Mouse (Mus musculus) regulatory T cell (primary cell): ENCODE results near the gene Nhlh2.

Experiments used
- in situ Hi-C: fragments of 300-600 bp; cut with MboI, MseI; formaldehyde crosslinking; loops from one replicate; pipeline ENCODE4 v1.15.1; 2025; ENCODE audit warnings: high pct_unique_total_duplicates

Gene Nhlh2

DNA sequence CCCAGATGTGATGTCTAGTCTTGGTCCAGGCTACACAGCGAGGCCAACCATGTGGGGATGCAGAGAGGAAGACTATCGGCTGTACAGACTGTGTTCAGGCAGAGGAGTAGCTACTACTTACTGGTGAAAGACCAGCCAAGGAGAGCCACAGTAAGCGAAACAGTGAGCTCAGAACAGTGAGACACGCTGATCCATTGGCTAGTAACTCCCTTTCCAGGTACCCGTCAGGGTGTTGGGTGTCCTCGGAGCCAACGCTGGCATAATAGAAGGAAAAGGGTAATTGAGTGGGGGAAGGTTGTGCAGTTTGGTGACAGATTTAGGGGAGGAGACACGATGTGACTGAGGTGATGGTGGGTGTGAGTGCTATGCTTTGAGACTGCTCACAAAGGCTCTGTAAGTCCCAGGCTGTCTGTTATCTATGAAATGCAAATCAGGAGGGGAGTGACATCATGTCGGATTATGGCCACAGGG, 15.1 kb downstream of the Nhlh2 start:
- in situ Hi-C loops = no loop called here

DNA sequence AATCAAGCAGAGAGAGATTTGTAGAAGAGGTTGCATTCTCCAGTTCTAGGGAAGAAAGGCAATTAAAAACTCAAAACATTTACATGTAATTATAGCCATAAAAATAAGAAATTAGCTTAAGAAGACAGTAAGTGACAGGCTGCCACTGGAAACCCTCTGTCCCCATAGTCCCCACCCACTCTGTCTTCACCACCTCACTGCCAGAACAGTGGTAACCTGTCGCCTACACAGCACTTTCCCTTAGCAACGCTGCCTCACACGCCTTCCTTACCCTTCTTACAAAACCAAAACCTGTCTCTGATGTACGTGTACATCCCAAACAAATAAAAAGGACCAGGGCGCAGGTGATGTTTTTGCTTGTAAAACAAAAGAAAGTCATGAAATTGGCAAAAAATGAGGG, 15.8 kb downstream of the Nhlh2 start:
- in situ Hi-C loops = no loop called here

DNA sequence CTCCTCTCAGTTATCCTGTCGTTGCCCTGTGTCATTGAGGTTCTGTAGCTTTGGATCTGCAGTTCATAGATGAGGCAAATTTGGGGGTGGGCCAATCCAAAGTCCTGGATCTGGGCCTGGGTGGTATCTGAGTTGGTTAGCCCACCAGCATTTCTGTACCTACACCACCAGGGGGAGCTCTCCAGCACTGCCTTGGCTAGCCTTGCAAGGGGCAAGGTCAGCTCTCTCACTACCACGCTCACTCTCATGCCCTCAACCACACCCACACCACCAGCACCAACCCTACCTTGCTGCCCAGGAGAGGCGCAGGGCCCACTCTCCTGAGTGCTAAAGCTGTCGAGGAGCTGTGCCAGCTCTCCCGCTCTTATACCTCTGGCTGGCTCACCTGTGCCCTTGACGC, 18.0 kb downstream of the Nhlh2 start:
- in situ Hi-C loops = no loop called here

DNA sequence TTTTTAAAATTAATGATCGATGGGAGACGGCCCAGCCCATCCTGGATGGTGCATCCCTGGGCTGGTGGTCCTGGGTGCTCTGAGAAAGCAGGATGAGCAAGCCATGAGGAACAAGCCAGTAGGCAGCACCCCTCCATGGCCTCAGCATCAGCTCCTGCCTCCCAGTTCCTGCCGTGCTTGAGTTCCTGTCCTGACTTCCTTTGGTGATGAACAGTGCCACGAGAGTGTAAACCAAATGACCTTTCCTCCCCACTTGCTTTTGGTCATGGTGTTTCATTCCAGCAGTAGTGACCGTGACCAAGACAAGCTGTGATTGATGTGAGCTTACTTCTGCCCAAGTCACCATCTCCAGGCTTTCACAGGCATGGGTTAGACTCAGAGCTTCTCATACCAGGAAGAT, 27.9 kb downstream of the Nhlh2 start:
- in situ Hi-C loops = no loop called here

DNA sequence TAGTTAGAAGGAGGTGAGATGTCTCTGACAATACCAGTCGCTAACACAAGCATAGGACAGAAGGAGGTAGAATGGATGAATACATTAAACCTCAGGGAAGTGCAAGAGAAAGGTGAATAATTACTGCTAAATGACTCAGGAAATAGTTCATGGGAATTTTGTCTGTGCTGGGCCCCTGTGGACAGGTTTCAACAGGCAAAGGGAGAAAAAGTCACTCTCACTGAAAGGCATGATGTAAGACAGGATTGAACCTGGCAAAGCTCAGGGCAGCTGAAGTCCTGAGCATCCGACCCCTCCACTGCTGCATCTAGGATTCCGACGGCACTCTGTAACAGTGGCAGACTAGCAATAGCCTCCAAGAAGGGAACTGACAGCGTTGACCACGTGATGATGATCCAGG, 28.7 kb downstream of the Nhlh2 start:
- in situ Hi-C loops = no loop called here

DNA sequence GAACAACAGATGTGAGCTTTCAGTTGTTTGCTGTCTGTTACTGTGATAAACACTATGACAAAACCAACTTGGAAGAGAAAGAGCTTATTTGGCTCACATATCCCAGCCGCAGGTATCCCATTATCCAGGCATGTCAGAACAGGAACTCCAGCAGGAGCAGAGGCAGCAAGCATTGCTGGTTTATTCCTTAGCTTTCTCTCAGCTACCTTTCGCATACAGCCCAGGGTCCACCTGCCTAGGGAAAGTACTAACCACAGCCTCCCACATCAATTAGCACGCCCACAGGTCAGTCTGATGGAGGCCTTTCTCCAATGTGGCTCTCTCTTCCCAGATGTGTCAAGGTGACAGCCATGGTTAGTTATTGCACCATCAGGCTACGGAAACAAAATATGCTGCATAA, 31.8 kb downstream of the Nhlh2 start:
- in situ Hi-C loops = no loop called here

DNA sequence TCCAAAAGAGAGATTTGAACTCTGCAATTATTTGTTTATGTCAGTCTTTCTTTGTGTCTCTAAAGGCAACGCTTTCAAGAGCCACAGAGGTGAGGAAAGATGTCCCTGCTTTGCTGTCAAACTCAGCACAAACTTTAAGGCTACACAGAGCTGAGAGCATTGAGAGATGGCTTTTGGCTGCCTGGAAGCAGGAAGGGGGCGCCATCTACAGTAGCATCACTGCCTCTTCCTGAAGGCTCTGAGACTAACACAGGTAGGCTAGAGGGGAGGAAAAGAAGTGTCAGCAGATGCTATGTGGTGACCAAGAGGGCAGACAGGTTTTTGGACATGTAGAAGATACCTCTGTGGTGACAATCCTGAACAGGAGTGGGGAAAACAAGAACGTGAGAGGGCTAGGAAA, 35.2 kb downstream of the Nhlh2 start:
- in situ Hi-C loops = no loop called here

DNA sequence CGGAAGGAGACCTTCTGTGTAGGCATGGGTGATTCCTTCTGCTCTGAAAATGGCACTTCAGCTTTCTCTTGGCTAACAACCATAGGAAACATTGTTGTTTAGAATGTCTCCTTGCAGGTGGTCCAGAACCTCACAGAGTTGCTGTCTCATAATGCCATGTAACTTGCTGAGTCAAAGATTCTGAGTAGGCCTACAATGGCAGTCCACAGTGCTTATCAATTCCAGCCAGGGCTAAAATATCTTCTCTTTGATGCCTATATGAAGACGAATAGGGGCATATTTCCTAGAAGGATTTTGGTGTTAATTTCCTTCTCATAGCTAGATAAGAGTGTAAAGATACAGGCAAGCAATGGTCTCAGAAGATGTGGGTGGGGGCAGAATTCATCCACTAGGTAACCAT, 37.7 kb downstream of the Nhlh2 start:
- in situ Hi-C loops = no loop called here

DNA sequence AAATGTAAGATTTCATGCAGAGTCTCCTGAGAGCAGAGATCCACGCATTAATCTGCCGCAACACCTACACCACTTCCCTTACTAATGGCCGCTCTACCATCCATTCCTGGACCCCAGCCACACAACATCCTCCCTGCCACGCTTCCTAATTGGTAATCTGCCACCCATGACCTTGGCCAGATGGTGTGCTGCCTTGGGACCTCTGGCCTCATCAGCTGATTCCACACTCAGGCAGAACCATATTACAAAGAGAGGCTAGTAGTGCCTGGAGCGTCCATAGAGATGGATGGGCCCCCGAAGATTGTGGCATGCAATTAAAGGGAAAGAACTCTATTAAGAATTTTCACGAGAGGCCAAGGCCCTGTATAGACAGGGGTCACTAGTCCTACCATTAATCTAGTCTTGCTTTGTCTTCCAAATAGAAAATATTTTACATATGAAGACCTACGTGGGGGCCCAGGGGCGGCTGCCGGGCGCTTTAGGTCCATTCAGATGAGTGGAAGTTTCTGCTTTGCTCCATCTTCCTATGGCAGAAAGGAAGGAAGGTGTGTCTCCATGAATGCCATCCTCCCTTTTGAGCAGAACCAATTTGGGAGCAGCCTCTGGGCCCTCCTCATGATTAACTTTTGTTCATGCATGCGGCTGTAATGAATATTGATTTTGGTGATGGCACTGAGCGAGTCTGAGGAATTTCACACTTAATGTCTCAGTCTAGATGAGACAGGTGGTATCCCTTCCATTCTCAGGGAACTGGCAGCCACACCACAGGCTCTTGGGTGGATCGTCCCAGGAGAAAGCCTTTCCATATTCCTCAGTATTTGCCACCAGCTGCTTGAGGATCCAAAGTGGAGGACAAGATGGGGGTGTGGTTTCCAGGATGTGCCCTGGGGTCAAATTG, 39.6 kb downstream of the Nhlh2 start:
- in situ Hi-C loops = no loop called here

DNA sequence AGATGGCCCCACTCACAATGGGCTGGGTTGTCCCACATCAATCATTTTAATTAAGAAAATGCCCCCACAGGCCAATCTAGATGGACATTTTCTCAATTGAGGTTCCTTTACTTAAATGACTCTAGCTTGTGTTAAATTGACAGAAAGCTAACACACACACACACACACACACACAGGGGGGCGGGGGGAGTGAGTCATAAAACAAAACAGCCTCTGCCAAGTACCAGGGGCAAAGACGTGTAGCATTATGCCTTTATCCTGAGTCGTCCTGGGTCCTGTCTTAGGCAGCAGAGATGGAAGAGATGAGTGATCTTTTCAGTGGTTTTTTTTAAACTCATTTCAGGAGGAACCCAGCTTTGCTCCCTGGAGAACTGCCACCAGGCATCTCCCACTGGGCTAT, 42.2 kb downstream of the Nhlh2 start:
- in situ Hi-C loops = no loop called here

DNA sequence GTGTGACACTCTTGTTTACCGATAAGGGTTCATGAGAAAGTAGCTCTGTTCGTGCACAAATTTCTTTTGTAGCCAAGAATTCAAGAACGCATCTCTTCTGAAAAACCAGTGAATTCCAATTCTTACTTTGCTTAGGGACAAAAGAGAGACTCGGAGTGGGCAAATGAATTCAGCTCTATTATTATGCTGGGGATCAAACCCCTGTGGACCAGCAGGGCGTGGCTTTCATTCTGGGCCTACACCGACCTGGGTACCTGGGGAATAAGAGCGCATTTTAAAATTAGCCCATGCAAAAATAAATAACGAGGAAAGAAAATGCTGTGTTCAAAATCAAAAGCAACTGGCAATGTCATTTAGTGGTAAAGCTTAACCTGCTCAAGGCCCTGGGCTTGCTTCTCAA, 43.4 kb downstream of the Nhlh2 start:
- in situ Hi-C loops = no loop called here

DNA sequence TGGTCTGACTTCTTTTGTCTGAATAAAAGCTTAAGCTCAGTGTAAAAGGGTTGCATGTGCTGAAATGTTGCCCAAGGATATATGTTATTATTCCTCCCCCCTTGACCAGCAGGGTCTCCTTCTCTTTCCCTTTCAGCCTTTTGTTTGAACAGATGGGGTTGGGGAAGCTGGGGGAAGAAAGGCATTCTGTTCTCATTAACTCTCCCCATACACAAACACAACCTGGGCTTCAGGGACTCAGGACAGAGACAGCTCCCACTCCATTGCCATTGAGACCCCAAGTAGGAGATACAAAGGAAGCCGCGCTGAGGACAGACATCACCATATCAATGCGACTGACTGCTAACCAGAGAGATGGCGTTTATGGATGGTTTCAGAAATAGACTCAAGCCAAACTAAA, 46.0 kb downstream of the Nhlh2 start:
- in situ Hi-C loops = no loop called here

DNA sequence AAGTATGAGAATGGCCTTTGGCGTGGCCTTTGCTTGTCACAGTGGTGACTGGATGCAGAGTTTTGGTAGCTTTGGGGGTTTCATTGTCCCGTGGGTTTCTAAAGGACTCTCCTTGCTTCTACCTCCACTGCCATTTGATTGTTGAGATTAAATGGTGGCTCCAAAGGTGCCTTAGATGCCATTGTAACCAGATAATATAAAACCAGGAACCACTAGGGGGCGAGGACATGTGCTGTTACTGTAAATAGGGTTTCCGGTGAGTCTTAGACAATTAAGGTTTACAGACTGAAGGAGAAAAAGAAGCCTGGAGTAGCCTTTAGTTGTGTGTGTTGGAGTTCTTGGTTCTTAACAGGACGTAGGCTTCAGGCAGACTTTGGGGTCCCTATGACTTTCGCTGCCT, 50.2 kb downstream of the Nhlh2 start:
- in situ Hi-C loops = loop anchor here (5.0 kb wide), 1 partner anchor 163 kb away; no protein-coding TSS in a partner anchor

DNA sequence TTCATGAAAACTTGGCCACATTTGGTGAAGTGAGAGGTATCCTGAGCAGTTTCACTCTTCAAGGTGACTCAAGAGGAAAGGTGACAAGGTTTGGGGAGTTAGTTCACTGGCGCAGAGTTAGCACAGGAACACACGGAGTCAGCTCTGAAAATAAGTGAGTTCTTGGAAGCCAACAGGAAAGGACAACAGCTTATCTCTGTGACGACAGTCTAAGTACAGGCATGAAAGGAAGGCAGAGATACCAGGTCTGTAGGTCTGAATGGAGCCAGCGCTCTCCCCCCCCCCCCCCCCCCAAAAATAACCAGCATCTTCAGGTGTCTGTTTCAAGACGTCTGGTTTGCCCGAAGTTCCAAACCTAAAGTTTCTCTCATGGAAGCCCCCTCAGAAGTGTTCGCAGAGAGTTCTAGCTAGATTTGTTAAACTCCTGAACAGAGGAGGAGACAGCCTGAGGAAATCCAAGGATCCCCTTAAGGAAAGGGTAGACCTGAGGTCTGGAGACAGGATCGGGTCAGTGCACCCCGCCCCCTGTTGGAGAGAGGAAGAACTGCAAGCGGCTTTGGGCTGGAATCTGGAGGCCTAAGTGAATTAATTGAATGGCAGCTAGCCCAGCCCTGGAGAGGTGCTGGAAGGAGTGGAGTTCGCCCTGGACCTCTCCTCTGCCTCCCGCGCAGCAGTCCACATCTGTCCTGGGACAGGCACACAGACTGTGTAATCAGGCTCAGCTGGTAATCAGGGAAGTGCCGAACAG, 52.2 kb downstream of the Nhlh2 start:
- in situ Hi-C loops = loop anchor here (5.0 kb wide), 1 partner anchor 165 kb away; no protein-coding TSS in a partner anchor

DNA sequence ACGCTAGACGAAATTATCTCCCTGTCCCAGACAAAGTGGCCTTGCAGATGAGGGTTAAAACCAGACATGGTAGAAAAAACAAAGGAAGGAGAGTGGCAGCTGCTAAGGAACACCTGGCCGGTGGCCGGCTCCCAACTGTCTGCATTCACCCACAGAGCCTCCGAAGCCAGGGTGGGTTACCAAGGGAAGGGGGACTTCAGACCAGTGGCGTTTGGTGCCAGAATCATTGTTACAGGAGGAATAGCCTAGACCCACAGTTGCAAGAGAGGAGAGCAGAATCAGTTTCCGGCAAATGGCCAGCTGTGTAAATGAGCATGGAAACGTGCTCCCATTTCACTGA, 52.8 kb downstream of the Nhlh2 start:
- in situ Hi-C loops = loop anchor here (5.0 kb wide), 1 partner anchor 165 kb away; no protein-coding TSS in a partner anchor

DNA sequence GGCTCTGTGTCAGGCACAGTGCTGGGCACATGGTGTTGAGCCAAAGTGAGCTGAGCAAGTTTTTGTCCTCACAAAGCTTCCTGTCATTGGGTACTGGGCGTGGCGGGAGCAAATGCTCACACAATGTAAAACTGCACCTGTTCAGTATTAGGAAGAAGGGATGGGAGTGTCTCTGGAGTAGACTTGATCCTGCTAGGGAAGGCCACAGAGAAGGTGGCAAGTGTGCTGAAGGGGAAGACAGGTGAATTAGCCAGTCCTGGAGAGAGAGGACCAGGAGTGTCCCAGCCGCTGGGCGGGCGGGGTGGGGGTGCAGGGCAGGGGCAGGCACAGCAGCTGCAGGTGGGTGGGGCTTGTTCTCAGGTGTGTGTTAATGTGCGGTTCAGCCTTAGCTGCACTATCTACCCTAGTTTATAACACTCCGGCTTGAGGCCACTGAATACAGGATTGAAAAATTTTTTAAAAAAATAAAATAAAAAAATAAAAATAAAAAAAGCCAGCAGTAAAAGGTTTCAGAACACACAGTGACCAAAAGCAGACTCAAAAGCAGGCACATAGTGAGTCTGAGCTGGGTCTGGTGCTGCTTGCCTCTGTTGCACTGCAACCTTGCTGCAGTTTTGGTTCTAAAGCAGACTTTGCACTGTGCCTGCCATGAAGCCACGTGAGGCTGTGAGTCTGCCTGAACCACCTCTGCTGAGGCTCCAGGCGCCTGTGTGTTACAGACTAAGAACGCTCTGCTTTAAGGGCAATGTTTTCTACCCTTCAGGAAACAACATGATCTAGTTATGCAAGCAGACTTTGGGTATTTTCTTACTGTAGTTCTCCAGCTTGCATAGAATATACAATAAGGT, 53.6 kb downstream of the Nhlh2 start:
- in situ Hi-C loops = loop anchor here (5.0 kb wide), 1 partner anchor 166 kb away; no protein-coding TSS in a partner anchor

DNA sequence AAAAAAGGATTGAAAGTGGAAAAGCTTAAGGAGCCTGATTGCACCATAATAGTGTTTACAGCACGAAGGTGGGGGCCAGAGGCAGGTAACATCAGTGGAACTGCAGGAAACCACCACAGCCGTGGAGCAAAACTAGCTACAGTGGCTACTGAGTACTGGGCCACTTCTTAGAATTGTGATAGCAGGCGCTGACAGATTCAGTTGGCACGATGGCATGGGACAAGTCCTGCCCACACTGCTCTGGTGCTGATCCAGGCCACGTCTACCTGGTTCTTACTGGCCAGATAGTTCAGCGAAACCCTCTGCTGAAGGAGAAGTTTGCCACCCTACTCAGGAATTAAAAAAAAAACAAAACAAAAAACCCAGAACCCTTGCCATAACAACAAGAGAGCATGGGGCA, 54.7 kb downstream of the Nhlh2 start:
- in situ Hi-C loops = loop anchor here (5.0 kb wide), 1 partner anchor 167 kb away; no protein-coding TSS in a partner anchor
